29 mouse cellular contexts compared by ENCODE assay signal in the genomic region with DNA sequence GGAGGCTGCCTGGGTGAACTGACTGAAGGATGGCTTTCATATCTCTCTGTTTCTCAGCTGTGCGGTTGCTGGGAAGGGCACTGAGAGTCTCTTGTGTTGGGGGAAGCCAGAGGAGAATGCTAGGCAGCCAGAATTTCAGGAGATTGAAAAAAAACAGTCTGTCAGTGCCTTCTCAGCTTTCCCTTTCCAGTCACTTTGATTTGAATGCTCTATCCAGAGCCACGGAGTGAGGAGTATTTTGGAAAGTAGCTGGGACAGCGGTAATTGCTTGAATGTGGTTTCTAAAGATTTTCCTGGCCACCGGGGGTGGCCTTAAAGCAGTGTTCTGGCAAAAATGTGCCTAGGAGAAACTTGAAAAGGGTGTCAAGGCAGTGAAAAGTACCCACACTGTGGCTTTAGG.
DNase-seq lines count a peak whose midpoint lies in the region; ATAC-seq and TF ChIP-seq lines count a peak whose summit lies in the region.
"Had no signal": no experiment of that assay in that cellular context is flagged by ENCODE, and none has a peak within 500 bp of the region (broad histone marks: within the 10 kb centered on the region; RNA-seq: fewer than 3 reads in every experiment).

No protein-coding gene starts in this region.

- 26% methylated on average over 4 of the region's 4 CpGs for WGBS in embryonic facial prominence, embryonic 15.5 days

- no peak overlapping the region for H3K4me3 ChIP-seq in layer of hippocampus, adult 2 months
- H3K4me3 ChIP-seq in embryonic facial prominence, embryonic 15.5 days (replicated peaks): no peak overlapping the region
- H3K4me3 ChIP-seq: embryonic facial prominence, embryonic 13.5 days; forebrain, embryonic 10.5 days; forebrain, embryonic 13.5 days; heart, embryonic 13.5 days; hindbrain, embryonic 13.5 days had no signal

- H3K27ac ChIP-seq in layer of hippocampus, adult 2 months: peak overlapping the region; percentile 81; the same call in 1 of the 2 replicates
- H3K27ac ChIP-seq in embryonic facial prominence, embryonic 15.5 days (replicated peaks): 0 out of 2 replicates have a peak overlapping the region, but pooled peaks have one; percentile 4
- H3K27ac ChIP-seq: embryonic facial prominence, embryonic 13.5 days; forebrain, embryonic 10.5 days; forebrain, embryonic 13.5 days; heart, embryonic 13.5 days; hindbrain, postnatal 0 days had no signal

- peaks cover 19% of the 10 kb centered on the region for H3K4me1 ChIP-seq in embryonic facial prominence, embryonic 15.5 days
- H3K4me1 ChIP-seq: forebrain, embryonic 10.5 days; forebrain, embryonic 13.5 days had no signal

- intact Hi-C loops in heart, postnatal 36 days (cut with DNase I): loop anchor here (5.0 kb wide), 1 partner anchor 141 kb away; a partner anchor contains a TSS
- intact Hi-C loops in left cerebral cortex, postnatal 10 days (cut with DNase I): no loop called here

- H3K9ac ChIP-seq in embryonic facial prominence, embryonic 15.5 days: no peak overlapping the region
- H3K9ac ChIP-seq: embryonic facial prominence, embryonic 13.5 days; forebrain, embryonic 13.5 days; heart, embryonic 13.5 days; hindbrain, embryonic 13.5 days had no signal

- H3K9me3 ChIP-seq in embryonic facial prominence, embryonic 15.5 days (replicated peaks): no peaks in the 10 kb centered on the region
- H3K9me3 ChIP-seq: embryonic facial prominence, embryonic 13.5 days; forebrain, embryonic 10.5 days; forebrain, embryonic 13.5 days; heart, embryonic 13.5 days; hindbrain, embryonic 13.5 days had no signal

- TF ChIP-seq CTCF in layer of hippocampus, adult 2 months (conservative IDR thresholded peaks at IDR 0.05): no peak

- no peak overlapping the region for H3K4me2 ChIP-seq in embryonic facial prominence, embryonic 15.5 days (replicated peaks)
- H3K4me2 ChIP-seq: embryonic facial prominence, embryonic 13.5 days; forebrain, embryonic 13.5 days; heart, embryonic 13.5 days; hindbrain, embryonic 13.5 days had no signal

- peak; percentile 52 for DNase-seq in heart, adult 11 months
- DNase-seq in heart, postnatal 36 days: no peak
- DNase-seq in layer of hippocampus, adult 2 months (ENCODE audit: low spot score in 2 of 2): no peak
- no peak for DNase-seq in layer of hippocampus, postnatal 10 days (ENCODE audit: low spot score in 2 of 2)
- peak; percentile 41 for DNase-seq in brain, adult 2 months (ENCODE audit: low read depth, low spot score)
- no peak for DNase-seq in left cerebral cortex, postnatal 10 days (ENCODE audit: extremely low spot score in 1 of 2, low spot score in 2 of 2)
- no peak for DNase-seq in left cerebral cortex, adult 8-10 months (ENCODE audit: low spot score in 2 of 2)
- DNase-seq: adrenal gland, adult 8-10 months; adrenal gland, postnatal 25 days; cerebellum, adult 11 months; cerebellum, adult 2 months; cerebellum, adult 9-11 months; cerebellum, postnatal 25 days; gastrocnemius, postnatal 10 days; gastrocnemius, postnatal 36 days; heart, postnatal 14 days; kidney, adult 18-20 months had no signal

- H3K27me3 ChIP-seq in embryonic facial prominence, embryonic 15.5 days: no peaks in the 10 kb centered on the region
- H3K27me3 ChIP-seq: forebrain, embryonic 13.5 days had no signal

- ATAC-seq in embryonic facial prominence, embryonic 15.5 days (ENCODE audit: insufficient number of reproducible peaks, low FRiP score, low TSS enrichment, low read depth): no peak
- ATAC-seq: activated CD4-positive, CD25-positive, alpha-beta regulatory T cell, adult 4 months; CD4-positive, CD25-positive, alpha-beta regulatory T cell, adult 4 months; forebrain, embryonic 13.5 days; forebrain, embryonic 16.5 days; hindbrain, postnatal 0 days; inflammation-experienced regulatory T-cells, adult 6 months; intestine, embryonic 16.5 days had no signal

- no peaks in the 10 kb centered on the region for H3K36me3 ChIP-seq in embryonic facial prominence, embryonic 15.5 days
- H3K36me3 ChIP-seq: embryonic facial prominence, embryonic 13.5 days; forebrain, embryonic 10.5 days; heart, embryonic 13.5 days; hindbrain, embryonic 13.5 days had no signal

Comparison
In these comparisons a context has a peak if more than half of its experiments do, and no peak if none do; other contexts are left out.
1. DNase-seq: peak in heart, adult 11 months (single experiment) and brain, adult 2 months (single experiment); none in heart, postnatal 36 days (0 of 2), layer of hippocampus, adult 2 months (0 of 2), layer of hippocampus, postnatal 10 days (0 of 2), left cerebral cortex, postnatal 10 days (0 of 2) and left cerebral cortex, adult 8-10 months (0 of 2).